Mouse (Mus musculus): ENCODE measurements around the gene Plscr3. TPM values are rescaled to one million over a fixed set of nuclear protein-coding genes. Genes with fewer than 3 reads are reported as not detected.
"Not testable (repeated sequence)": the region's sequence is repeated elsewhere in the genome, so short reads cannot be mapped to it uniquely, and the experiment has no call there.

The Plscr3 gene
- polyA plus RNA-seq, 1 experiment from 2014 or later: 20.8 TPM

- Histone ChIP-seq H3K36me3 (replicated peaks; ENCODE audit: insufficient read depth, low read length) (peaks cover 25% of the 10 kb centered on the region), H3K4me1 (ENCODE audit: insufficient read depth) (peaks cover 56% of the 10 kb centered on the region), H3K9ac (replicated peaks) (no peak overlapping the region), H3K4me2 (ENCODE audit: low read depth, low read length) (peak overlapping the region; percentile 45), H3K9me3 (ENCODE audit: low read length) (no peaks in the 10 kb centered on the region), H3K27me3 (ENCODE audit: insufficient read depth, low read length) (peaks cover 5% of the 10 kb centered on the region; the same call in 1 of the 2 replicates), H3K4me3 (ENCODE audit: low read depth, low read length) (no peak overlapping the region), H3K27ac (ENCODE audit: low read depth) (peak overlapping the region; percentile 84)
- ATAC-seq: no peak
- peak; percentile 17 for DNase-seq
- 62% methylated on average over 10 of the region's 10 CpGs for WGBS (ENCODE audit: insufficient replicate concordance)
- TF ChIP-seq EP300 (IDR thresholded peaks at IDR 0.05; ENCODE audit: low read depth) (no peak), CTCF (IDR thresholded peaks at IDR 0.05; ENCODE audit: low read depth) (no peak)
These were observed 8.5 kb downstream of the Plscr3 start for GRCm38 (mm10) chr11:69854680-69855079.

- H3K4me3 ChIP-seq (ENCODE audit: low read depth, low read length): no peak overlapping the region
- WGBS (ENCODE audit: insufficient replicate concordance): 34% methylated on average over 16 of the region's 16 CpGs
- peaks cover 49% of the 10 kb centered on the region for H3K4me1 ChIP-seq (ENCODE audit: insufficient read depth)
- H3K9me3 ChIP-seq (ENCODE audit: low read length): no peaks in the 10 kb centered on the region
- peaks cover 19% of the 10 kb centered on the region for H3K36me3 ChIP-seq (replicated peaks; ENCODE audit: insufficient read depth, low read length)
- TF ChIP-seq CTCF (IDR thresholded peaks at IDR 0.05; ENCODE audit: low read depth) (peak; percentile 83), EP300 (IDR thresholded peaks at IDR 0.05; ENCODE audit: low read depth) (no peak)
- peak overlapping the region; percentile 84; the same call in 1 of the 2 replicates for H3K27ac ChIP-seq (ENCODE audit: low read depth)
- H3K9ac ChIP-seq (replicated peaks): no peak overlapping the region; the same call in 1 of the 2 replicates
- peaks cover 5% of the 10 kb centered on the region; the same call in 1 of the 2 replicates for H3K27me3 ChIP-seq (ENCODE audit: insufficient read depth, low read length)
- peak overlapping the region; percentile 45 for H3K4me2 ChIP-seq (ENCODE audit: low read depth, low read length)
- DNase-seq (peak; percentile 71), ATAC-seq (peak; percentile 17; the same call in 1 of the 2 replicates)
These were observed 9.2 kb downstream of the Plscr3 start for GRCm38 (mm10) chr11:69855347-69855746.

DNA sequence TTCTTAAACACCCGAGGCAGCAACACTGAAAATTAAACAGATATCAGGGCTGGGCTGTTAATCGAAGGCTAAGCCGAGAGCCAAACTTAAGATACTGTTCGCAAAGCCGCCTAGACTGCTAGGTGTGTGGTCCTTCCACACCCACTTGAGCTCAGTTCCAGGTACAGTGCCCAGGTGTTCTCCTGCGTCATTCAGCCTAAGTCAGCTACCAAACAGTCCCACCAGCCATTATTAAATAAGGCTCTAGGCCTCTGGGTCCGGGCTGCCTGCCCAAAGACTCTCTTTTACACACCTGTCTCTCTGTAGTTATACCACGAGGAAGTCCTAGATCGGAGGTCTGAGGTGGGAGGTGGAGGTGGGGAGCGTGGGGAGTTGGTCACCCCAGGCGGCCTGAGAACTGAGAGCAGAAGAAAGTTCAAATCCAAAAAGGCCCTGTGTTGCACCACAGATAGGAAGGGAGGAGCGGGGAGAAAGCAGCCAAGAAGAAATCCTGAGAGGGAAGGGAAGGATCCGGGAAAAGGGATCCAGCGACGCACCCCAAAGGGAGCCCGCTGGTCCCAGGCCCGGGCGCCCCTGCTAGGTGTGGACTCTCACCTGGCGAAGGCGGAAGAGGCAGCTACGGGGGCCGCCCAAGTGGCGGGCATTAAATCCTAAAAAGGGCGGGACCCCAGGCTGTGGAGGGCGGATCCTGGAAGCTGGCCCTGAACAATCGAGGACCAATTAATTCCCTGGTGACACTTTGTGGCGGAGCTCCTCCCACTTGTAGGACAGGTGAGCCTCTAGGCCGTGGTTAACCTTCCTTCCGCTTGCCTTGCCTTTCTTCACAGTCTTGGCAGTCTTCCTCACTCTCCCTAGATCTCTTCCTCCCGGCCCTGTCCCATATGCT, 12.2 kb downstream of the Plscr3 start, which contains the start of gene Tnk1:
Tnk1 (minus strand) TSS at position 618 of the 886 bp plus-strand sequence.
- H3K27me3 ChIP-seq (ENCODE audit: insufficient read depth, low read length): peaks cover 5% of the 10 kb centered on the region; the same call in 1 of the 2 replicates
- ATAC-seq (no peak), DNase-seq (peak; percentile 17)
- no peak within 1 kb of the TSS for H3K9ac ChIP-seq (replicated peaks)
- no peaks in the 10 kb centered on the region for H3K9me3 ChIP-seq (ENCODE audit: low read length)
- no peaks in the 10 kb centered on the region for H3K36me3 ChIP-seq (replicated peaks; ENCODE audit: insufficient read depth, low read length)
- H3K27ac ChIP-seq (ENCODE audit: low read depth): no peak within 1 kb of the TSS
- 42% methylated on average over 30 of the region's 30 CpGs for WGBS (ENCODE audit: insufficient replicate concordance)
- H3K4me2 ChIP-seq (ENCODE audit: low read depth, low read length): 0 out of 2 replicates have a peak within 1 kb of the TSS, but pooled peaks have one; percentile 3
- no peak within 1 kb of the TSS for H3K4me3 ChIP-seq (ENCODE audit: low read depth, low read length)
- TF ChIP-seq EP300 (IDR thresholded peaks at IDR 0.05; ENCODE audit: low read depth) (no peak), CTCF (IDR thresholded peaks at IDR 0.05; ENCODE audit: low read depth) (no peak)
- H3K4me1 ChIP-seq (ENCODE audit: insufficient read depth): peaks cover 24% of the 10 kb centered on the region

GRCm38 (mm10) chr11:69863729-69864128, 17.6 kb downstream of the Plscr3 start:
- DNase-seq; H3K4me3 ChIP-seq (ENCODE audit: low read depth, low read length); H3K27me3 ChIP-seq (ENCODE audit: insufficient read depth, low read length); H3K9me3 ChIP-seq (ENCODE audit: low read length); H3K4me2 ChIP-seq (ENCODE audit: low read depth, low read length); H3K27ac ChIP-seq (ENCODE audit: low read depth); ATAC-seq; H3K9ac ChIP-seq (replicated peaks); H3K36me3 ChIP-seq (replicated peaks; ENCODE audit: insufficient read depth, low read length): not testable (repeated sequence)
- 67% methylated on average over 3 of the region's 3 CpGs for WGBS (ENCODE audit: insufficient replicate concordance)
- H3K4me1 ChIP-seq (ENCODE audit: insufficient read depth): peaks cover 10% of the 10 kb centered on the region

- Histone ChIP-seq H3K36me3 (replicated peaks; ENCODE audit: insufficient read depth, low read length) (no peaks in the 10 kb centered on the region), H3K4me2 (ENCODE audit: low read depth, low read length) (0 out of 2 replicates have a peak overlapping the region, but pooled peaks have one; percentile 7), H3K9me3 (ENCODE audit: low read length) (no peaks in the 10 kb centered on the region), H3K4me1 (ENCODE audit: insufficient read depth) (peaks cover 10% of the 10 kb centered on the region), H3K27ac (ENCODE audit: low read depth) (no peak overlapping the region), H3K27me3 (ENCODE audit: insufficient read depth, low read length) (no peaks in the 10 kb centered on the region), H3K9ac (replicated peaks) (0 out of 2 replicates have a peak overlapping the region, but pooled peaks have one; percentile 21), H3K4me3 (ENCODE audit: low read depth, low read length) (no peak overlapping the region)
- ATAC-seq (no peak), DNase-seq (no peak)
- TF ChIP-seq EP300 (IDR thresholded peaks at IDR 0.05; ENCODE audit: low read depth) (no peak), CTCF (IDR thresholded peaks at IDR 0.05; ENCODE audit: low read depth) (no peak)
- 36% methylated on average over 8 of the region's 8 CpGs for WGBS (ENCODE audit: insufficient replicate concordance)
These were observed 18.1 kb downstream of the Plscr3 start for GRCm38 (mm10) chr11:69864138-69864860.

DNA sequence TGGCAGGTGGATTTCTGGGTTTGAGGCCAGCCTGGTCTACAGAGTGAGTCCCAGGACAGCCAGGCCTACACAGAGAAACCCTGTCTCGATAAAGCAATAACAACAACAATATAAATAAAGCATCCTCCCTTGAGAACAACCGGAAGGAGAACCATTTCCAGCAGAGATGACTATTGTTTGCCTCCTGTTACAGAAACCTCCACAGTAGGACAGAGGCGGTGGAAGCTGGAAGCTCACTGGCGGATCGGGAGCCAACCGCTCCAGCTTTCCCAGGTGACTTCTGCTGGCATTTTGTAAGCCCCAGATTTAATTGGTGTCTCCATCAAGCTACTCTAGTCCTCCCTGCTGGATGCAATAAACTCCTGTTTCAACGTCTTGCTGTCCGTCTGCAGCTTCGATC, 19.4 kb downstream of the Plscr3 start:
- TF ChIP-seq EP300 (IDR thresholded peaks at IDR 0.05; ENCODE audit: low read depth) (no peak), CTCF (IDR thresholded peaks at IDR 0.05; ENCODE audit: low read depth) (no peak)
- peaks cover 10% of the 10 kb centered on the region for H3K4me1 ChIP-seq (ENCODE audit: insufficient read depth)
- no peak overlapping the region for H3K4me3 ChIP-seq (ENCODE audit: low read depth, low read length)
- ATAC-seq: no peak
- no peak overlapping the region for H3K27ac ChIP-seq (ENCODE audit: low read depth)
- DNase-seq: no peak
- H3K9ac ChIP-seq (replicated peaks): no peak overlapping the region
- no peaks in the 10 kb centered on the region for H3K9me3 ChIP-seq (ENCODE audit: low read length)
- 88% methylated on average over 9 of the region's 9 CpGs for WGBS (ENCODE audit: insufficient replicate concordance)
- H3K27me3 ChIP-seq (ENCODE audit: insufficient read depth, low read length): no peaks in the 10 kb centered on the region
- no peaks in the 10 kb centered on the region for H3K36me3 ChIP-seq (replicated peaks; ENCODE audit: insufficient read depth, low read length)
- H3K4me2 ChIP-seq (ENCODE audit: low read depth, low read length): no peak overlapping the region
